Mouse (Mus musculus) forebrain, embryonic 16.5 days (tissue): ENCODE data around the gene Fibcd1. TPM values are rescaled to one million over a fixed set of nuclear protein-coding genes. Genes with fewer than 3 reads are reported as not detected.
A peak's percentile ranks its signal among the peaks of the same experiment; 100 is the strongest.

ENCODE experiments used
- ATAC-seq: fragments of 200-750 bp; cut with Nextera tagmentation; 2 replicates; pipeline ENCODE4 v1.8.0; 2017; ENCODE audit warnings: mild to moderate bottlenecking, moderate library complexity
- H3K27ac ChIP-seq: fragments of 300-500 bp; sonication (generic); 2 replicates; pipeline ENCODE4 v1.5.1; 2014; ENCODE audit warnings: low read length, control low read depth
- H3K27me3 ChIP-seq: fragments of 300-500 bp; sonication (generic); replicated peaks from 2 replicates; pipeline ENCODE4 v1.6.1; 2014; ENCODE audit warnings: low read length; ENCODE audit not compliant: control insufficient read depth, insufficient read depth
- H3K36me3 ChIP-seq: fragments of 300-500 bp; sonication (generic); 2 replicates; pipeline ENCODE4 v1.6.1; 2014; ENCODE audit not compliant: control insufficient read depth, insufficient read depth
- H3K4me1 ChIP-seq: fragments of 300-500 bp; sonication (generic); replicated peaks from 2 replicates; pipeline ENCODE4 v1.6.1; 2014; ENCODE audit warnings: low read length; ENCODE audit not compliant: control insufficient read depth, insufficient read depth
- H3K4me2 ChIP-seq: fragments of 300-500 bp; sonication (generic); 2 replicates; pipeline ENCODE4 v1.6.1; 2014; ENCODE audit warnings: mild to moderate bottlenecking, low read length, control low read depth
- H3K4me3 ChIP-seq: fragments of 300-500 bp; sonication (generic); replicated peaks from 2 replicates; pipeline ENCODE4 v1.5.1; 2014; ENCODE audit warnings: mild to moderate bottlenecking, low read length, control low read depth
- H3K9ac ChIP-seq: fragments of 300-500 bp; sonication (generic); replicated peaks from 2 replicates; pipeline ENCODE4 v1.6.1; 2014; ENCODE audit warnings: low read depth, low read length, control low read depth
- H3K9me3 ChIP-seq: fragments of 300-500 bp; sonication (generic); 2 replicates; pipeline ENCODE4 v1.6.1; 2016; ENCODE audit warnings: low read length; ENCODE audit not compliant: control insufficient read depth
- WGBS: fragments of 180-500 bp; shearing (Covaris S2); extraction: QIAGEN DNeasy Blood & Tissue Kit; methylation state at CpG from one replicate; pipeline ENCODE4 v1.1.7; 2014; 5-methylcytosine and 5-hydroxymethylcytosine counted together
- polyA plus RNA-seq: library from polyadenylated mRNA; unstranded; fragments of >200 nt; fragmentation: Nextera tagmentation; extraction: Ambion mirVana; gene quantifications from 2 replicates; pipeline ENCODE4 v1.2.1, GENCODE M21; 2015

Gene Fibcd1
- polyA plus RNA-seq, 1 experiment from 2014 or later: 4.2 TPM

DNA sequence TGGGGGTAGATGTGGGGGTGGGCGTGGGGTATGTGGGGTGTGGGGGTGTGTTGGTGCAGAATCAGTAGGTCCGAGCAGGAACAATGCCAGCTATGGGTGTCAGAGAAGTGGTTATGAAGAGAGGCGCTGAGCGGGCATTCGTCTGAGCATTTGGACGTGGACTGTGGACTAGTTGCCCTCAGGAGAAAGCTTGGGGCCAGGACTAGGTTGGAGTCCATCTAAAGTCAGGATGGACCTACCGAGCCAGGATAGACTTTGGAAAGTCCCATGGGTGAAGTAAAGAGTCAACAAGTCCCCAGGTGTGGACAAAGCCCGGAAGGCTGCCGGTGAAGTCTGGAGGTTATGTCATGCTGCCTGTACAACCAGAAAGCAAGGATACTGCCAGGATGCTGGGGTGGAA lies 19.1 kb upstream of the Fibcd1 start:
- Histone ChIP-seq H3K27me3 (no peaks in the 10 kb centered on the region), H3K4me2 (no peak overlapping the region), H3K4me1 (peaks cover 3% of the 10 kb centered on the region; the same call in 1 of the 2 replicates), H3K27ac (no peak overlapping the region), H3K9ac (no peak overlapping the region), H3K9me3 (no peaks in the 10 kb centered on the region), H3K4me3 (no peak overlapping the region), H3K36me3 (no peaks in the 10 kb centered on the region)
- ATAC-seq: no peak
- 91% methylated on average over 9 of the region's 9 CpGs for WGBS

DNA sequence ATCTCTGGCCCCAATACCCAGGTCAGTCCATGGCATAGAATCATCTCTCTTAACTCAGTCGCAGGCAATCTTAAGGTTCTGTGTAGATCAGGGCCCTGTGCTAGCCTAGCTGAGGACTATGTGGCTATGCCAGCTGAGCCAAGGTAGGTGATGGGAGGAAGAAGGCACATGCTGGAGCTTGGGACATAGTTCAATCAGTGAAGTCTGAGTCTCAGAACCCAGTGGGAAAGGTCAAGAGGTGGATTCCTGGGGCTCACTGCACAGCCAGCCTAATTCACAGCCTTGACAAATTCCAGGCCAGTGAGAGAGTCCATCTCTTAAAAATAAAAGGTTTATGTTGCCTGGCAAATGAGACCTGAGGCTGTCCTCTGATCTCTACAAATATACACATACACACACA lies 18.0 kb upstream of the Fibcd1 start:
- no peaks in the 10 kb centered on the region for H3K36me3 ChIP-seq
- no peaks in the 10 kb centered on the region for H3K9me3 ChIP-seq
- H3K9ac ChIP-seq: no peak overlapping the region
- no peak overlapping the region for H3K4me3 ChIP-seq
- H3K27me3 ChIP-seq: no peaks in the 10 kb centered on the region
- no peak overlapping the region for H3K4me2 ChIP-seq
- WGBS: 96% methylated on average over 1 of the region's 1 CpGs
- no peak for ATAC-seq
- no peak overlapping the region for H3K27ac ChIP-seq
- H3K4me1 ChIP-seq: peaks cover 3% of the 10 kb centered on the region; the same call in 1 of the 2 replicates

DNA sequence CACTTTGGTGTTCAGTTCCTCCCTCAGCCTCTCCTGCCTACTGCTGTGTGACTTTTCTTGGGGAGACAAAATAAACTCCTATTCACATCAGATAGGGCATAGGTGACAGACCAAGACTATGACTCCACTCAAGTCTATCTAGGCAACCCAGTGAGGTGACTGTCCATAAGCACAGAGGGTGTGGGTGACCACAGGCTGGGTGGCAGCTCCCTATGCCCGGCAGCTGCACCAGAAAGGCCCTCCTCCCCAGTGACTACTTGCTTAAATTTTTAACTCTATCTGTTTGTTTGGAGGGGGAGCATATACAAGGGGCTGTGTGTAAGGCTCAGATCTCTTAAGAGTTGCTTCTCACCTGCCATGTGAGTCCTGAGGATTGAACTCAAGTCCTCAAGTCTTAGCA lies 17.1 kb upstream of the Fibcd1 start:
- Histone ChIP-seq H3K9ac (no peak overlapping the region), H3K36me3 (no peaks in the 10 kb centered on the region), H3K4me3 (no peak overlapping the region), H3K27ac (no peak overlapping the region), H3K27me3 (no peaks in the 10 kb centered on the region), H3K4me1 (peaks cover 3% of the 10 kb centered on the region; the same call in 1 of the 2 replicates), H3K4me2 (no peak overlapping the region), H3K9me3 (no peaks in the 10 kb centered on the region)
- WGBS: 83% methylated on average over 1 of the region's 1 CpGs
- ATAC-seq: no peak

DNA sequence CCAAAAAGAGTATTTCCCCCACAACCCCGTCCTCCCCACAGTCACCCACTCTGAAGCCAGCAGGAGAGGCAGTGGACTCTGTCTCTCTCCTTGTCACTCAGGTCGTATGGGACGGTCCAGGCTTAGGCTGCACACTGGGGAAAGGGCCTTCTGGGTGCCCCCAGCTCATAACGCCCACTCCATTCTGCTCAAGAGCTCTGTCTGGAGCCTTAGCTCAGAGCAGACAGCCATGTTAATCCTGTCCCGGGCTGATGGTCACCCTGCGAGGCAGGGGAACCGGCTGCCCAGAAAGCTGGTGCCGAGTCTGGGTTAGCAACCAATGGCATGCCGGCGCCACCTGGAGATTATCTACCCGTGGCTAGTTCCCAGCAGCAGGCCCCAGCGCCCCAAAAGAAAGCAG lies 12.7 kb upstream of the Fibcd1 start:
- Histone ChIP-seq H3K4me2 (no peak overlapping the region), H3K9ac (no peak overlapping the region), H3K4me1 (peaks cover 4% of the 10 kb centered on the region; the same call in 1 of the 2 replicates), H3K36me3 (no peaks in the 10 kb centered on the region), H3K27ac (no peak overlapping the region), H3K27me3 (no peaks in the 10 kb centered on the region), H3K9me3 (no peaks in the 10 kb centered on the region), H3K4me3 (no peak overlapping the region)
- ATAC-seq: no peak
- 12% methylated on average over 12 of the region's 12 CpGs for WGBS

DNA sequence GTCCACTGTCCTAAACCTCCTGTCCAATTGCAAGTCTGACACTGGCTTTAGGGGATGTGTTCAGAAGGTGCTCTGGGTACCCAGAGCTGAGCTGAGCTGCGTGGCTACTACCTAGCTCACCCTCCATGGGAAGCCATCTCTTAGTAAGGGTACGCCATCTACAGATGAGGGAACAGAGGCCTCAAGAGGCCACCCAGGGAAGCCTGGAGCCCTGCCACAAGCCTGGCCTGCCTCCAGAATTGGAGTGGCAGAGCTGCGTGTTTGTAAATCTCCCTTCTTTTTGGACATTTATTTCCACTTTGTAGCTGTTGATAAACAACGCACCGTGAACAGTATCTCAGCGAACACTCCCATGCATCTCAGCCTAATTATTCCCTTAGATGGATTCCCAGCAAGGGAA lies 11.4 kb upstream of the Fibcd1 start:
- H3K9me3 ChIP-seq: no peaks in the 10 kb centered on the region
- no peaks in the 10 kb centered on the region for H3K27me3 ChIP-seq
- WGBS: 25% methylated on average over 6 of the region's 6 CpGs
- no peak for ATAC-seq
- no peaks in the 10 kb centered on the region for H3K36me3 ChIP-seq
- no peak overlapping the region for H3K27ac ChIP-seq
- H3K4me3 ChIP-seq: no peak overlapping the region
- no peak overlapping the region for H3K4me2 ChIP-seq
- H3K9ac ChIP-seq: no peak overlapping the region
- H3K4me1 ChIP-seq: peaks cover 4% of the 10 kb centered on the region; the same call in 1 of the 2 replicates

DNA sequence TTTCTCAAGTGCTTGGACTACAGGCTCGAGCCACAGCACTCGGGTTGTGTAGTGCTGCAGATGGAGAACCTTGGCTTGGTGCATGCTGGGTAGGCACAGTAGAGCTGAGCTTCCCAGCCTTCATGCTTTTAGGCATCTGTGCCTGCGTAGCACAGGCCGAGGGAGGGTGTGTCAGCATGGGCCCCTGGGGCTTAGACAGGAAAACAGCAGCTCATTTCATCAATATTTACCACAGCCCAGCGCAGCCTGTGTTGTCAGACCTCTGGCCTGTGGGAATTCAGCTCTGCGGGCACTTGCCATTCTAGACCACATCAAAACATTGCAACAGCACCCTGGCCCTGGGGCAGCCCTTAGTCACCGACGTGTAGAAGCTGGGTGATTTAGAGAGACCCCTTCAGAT lies 10.2 kb upstream of the Fibcd1 start:
- Histone ChIP-seq H3K4me3 (no peak overlapping the region), H3K9me3 (no peaks in the 10 kb centered on the region), H3K27ac (no peak overlapping the region), H3K4me1 (peaks cover 4% of the 10 kb centered on the region; the same call in 1 of the 2 replicates), H3K9ac (no peak overlapping the region), H3K27me3 (no peaks in the 10 kb centered on the region), H3K36me3 (no peaks in the 10 kb centered on the region), H3K4me2 (no peak overlapping the region)
- ATAC-seq: no peak
- 81% methylated on average over 8 of the region's 8 CpGs for WGBS

DNA sequence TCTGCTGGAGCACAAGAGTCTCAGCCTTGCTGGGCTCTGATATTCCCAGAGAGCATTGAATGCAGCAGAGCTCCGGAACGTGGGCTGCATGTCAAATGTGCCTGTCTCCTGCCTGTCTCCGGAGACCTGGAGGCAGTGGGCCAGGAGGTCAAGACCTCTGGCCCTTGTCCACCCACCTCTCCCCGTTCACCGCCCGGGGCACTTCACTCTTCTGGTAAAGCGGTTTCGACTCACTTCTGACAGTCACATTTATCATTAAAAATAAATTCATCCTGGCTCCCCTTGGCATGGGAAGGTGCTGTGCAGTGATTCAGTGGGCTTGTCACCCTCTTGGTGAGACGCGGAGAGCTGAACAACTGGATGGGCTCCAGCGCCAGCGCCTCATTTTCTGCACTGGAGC lies 4.3 kb upstream of the Fibcd1 start:
- H3K27me3 ChIP-seq: peaks cover 24% of the 10 kb centered on the region
- 44% methylated on average over 12 of the region's 12 CpGs for WGBS
- H3K4me3 ChIP-seq: no peak overlapping the region
- H3K9me3 ChIP-seq: no peaks in the 10 kb centered on the region
- H3K27ac ChIP-seq: no peak overlapping the region
- no peak overlapping the region for H3K9ac ChIP-seq
- H3K36me3 ChIP-seq: no peaks in the 10 kb centered on the region
- H3K4me1 ChIP-seq: peaks cover 23% of the 10 kb centered on the region
- no peak overlapping the region for H3K4me2 ChIP-seq
- no peak for ATAC-seq

DNA sequence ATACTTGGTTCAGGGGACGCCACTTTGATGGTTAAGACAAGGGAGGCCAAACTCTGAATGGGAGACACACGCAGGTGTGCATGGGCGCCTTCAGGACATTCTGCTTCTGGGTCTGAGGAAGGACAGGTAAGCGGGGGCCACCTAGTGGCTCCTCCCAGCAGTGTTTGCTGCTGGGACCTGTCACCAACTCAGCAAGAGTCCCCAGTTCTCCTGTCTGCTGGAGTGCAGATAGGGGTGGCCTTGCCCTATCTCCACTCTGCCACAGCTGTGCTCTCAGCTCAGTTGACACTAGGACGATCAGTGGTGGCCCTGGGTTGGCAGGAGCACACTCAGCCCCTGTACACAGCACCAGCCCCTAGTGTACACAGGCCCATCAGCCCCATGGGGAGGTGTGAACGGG lies 2.1 kb upstream of the Fibcd1 start:
- H3K27ac ChIP-seq: no peak overlapping the region
- H3K4me2 ChIP-seq: no peak overlapping the region
- WGBS: 20% methylated on average over 6 of the region's 6 CpGs
- H3K9ac ChIP-seq: no peak overlapping the region
- H3K36me3 ChIP-seq: no peaks in the 10 kb centered on the region
- ATAC-seq: no peak
- peaks cover 28% of the 10 kb centered on the region for H3K27me3 ChIP-seq
- H3K9me3 ChIP-seq: no peaks in the 10 kb centered on the region
- peaks cover 32% of the 10 kb centered on the region for H3K4me1 ChIP-seq
- no peak overlapping the region for H3K4me3 ChIP-seq

DNA sequence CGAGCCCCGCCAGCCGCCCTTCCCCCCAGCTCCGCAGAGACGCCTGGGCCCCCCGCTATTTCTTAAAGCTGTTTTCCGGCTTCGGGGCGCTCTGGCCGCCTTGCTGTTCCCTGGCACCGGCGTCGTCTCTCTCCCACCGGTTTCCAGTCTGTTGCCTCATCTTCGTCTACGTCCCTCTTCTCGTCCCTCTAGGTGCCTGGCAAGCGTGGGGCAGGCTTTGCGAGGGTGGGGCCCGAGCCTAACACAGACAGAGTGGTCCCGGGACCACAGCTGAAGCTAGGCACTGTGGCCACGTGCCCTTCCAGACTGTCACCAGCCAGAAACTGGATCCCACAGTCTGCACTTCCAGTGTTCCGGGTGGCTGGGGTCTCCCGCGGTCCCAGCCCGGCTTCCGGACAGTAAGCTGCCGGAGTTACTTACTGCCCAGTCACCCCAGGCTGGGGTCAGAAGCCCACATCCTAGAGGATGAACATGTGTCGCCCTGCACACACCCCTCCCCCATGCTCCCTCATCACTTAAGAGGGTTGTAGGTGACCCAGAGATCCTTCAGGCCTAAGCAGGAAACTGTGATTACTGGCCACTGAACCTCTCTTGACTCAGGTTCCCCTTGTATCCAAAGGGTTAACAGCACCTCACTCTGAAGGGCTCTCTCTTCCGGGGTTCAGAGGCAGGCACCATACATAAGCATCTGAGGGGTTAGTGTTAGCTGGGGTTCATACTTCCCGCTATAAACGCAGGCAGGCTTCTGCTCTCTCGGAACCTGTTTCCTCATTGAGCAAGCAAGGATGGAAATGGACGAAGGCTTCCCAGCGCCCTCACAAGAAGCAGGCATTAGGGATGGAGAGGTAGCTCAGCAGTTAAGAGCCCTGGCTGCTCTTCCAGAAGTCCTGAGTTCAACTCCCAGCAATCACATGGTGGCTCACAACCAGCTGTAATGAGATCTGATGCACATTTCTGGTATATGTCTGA lies 1.2 kb upstream of the Fibcd1 start:
- Histone ChIP-seq H3K36me3 (no peaks in the 10 kb centered on the region), H3K27ac (no peak overlapping the region), H3K9ac (no peak overlapping the region; the same call in none of the 2 replicates), H3K27me3 (peaks cover 28% of the 10 kb centered on the region), H3K9me3 (no peaks in the 10 kb centered on the region), H3K4me1 (peaks cover 32% of the 10 kb centered on the region), H3K4me2 (peak overlapping the region; percentile 96), H3K4me3 (peak overlapping the region; percentile 65)
- 4% methylated on average over 35 of the region's 35 CpGs for WGBS
- ATAC-seq: no peak
